Mouse (Mus musculus) left cerebral cortex, adult 8-10 months (tissue): Measurements from ENCODE around the gene Zswim1. TPM values are rescaled to one million over a fixed set of nuclear protein-coding genes. Genes with fewer than 3 reads are reported as not detected.
"Not testable (repeated sequence)": the region's sequence is repeated elsewhere in the genome, so short reads cannot be mapped to it uniquely, and the experiment has no call there.

Experiments
- DNase-seq, 2 experiments: peaks; one replicate each; pipeline ENCODE4 v3.0.0; 2022; ENCODE audit warnings: low spot score in 2 of 2
- total RNA-seq, 4 experiments: library from RNA; stranded (reverse); gene quantifications; 2 replicates each; pipeline ENCODE4 v1.2.4; 2022

The Zswim1 gene
- total RNA-seq, 4 experiments from 2014 or later = 20.3 to 25.7 (median 23.9) TPM

DNA sequence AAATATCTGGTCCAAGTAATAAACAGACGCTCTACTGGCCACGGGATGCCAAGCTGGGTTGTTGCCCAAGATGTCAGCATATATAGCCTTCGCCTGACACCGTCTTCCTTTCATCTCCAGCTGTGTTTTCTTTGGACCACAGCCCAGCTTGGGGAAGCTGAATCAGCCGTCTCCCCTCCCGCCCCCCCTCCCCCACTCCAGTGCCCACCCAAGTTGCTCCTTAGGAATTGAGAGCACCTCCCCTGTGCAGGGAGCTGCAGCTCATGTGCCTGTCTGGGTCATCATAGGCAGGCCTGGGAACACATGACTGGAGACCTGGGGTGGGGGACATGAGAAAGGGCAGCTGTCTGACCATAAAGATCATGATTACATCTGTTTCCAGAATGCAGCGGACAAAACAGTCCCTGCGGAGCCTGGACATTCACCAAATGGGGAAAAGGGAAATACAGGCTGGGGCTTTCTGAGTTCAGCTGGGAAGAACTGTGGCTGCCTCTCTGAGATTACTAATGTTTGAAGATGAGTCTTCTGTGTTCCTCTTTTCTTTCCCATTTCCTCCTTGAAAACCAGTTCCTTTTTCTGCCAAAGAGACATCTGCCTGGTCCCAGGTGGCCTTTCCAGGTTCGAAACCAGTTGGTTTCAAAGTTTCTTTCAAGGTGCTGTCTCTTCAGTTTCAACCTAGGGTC is 39.8 kb downstream of the Zswim1 start:
- DNase-seq = no peak

DNA sequence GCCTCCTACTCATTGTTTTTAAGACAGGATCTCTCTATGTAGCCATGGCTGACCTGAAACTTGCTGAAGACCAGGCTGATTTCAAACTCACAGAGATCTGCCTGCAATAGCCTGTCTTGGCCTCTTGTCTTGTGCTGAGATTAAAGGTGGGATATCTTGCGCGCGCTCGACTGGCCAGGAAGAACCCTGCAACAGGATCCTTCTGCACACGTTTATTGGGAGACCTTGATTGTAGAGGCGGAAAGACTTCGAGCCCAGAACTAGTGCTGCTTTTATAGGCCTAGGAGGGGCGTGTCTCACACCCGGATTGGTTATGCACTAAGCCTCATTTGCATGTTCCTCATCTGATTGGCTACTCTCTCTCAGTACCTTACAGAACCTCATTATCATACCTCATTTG is 40.9 kb downstream of the Zswim1 start:
- not testable (repeated sequence) for DNase-seq

GRCm38 (mm10) chr2:164864593-164864992 is 42.1 kb downstream of the Zswim1 start:
- DNase-seq = no peak

GRCm38 (mm10) chr2:164866741-164867551 is 44.5 kb downstream of the Zswim1 start:
- DNase-seq = no peak

- DNase-seq = no peak
These were observed 45.1 kb downstream of the Zswim1 start for GRCm38 (mm10) chr2:164867566-164867965.

GRCm38 (mm10) chr2:164868491-164868890 is 46.0 kb downstream of the Zswim1 start:
- DNase-seq = no peak

DNA sequence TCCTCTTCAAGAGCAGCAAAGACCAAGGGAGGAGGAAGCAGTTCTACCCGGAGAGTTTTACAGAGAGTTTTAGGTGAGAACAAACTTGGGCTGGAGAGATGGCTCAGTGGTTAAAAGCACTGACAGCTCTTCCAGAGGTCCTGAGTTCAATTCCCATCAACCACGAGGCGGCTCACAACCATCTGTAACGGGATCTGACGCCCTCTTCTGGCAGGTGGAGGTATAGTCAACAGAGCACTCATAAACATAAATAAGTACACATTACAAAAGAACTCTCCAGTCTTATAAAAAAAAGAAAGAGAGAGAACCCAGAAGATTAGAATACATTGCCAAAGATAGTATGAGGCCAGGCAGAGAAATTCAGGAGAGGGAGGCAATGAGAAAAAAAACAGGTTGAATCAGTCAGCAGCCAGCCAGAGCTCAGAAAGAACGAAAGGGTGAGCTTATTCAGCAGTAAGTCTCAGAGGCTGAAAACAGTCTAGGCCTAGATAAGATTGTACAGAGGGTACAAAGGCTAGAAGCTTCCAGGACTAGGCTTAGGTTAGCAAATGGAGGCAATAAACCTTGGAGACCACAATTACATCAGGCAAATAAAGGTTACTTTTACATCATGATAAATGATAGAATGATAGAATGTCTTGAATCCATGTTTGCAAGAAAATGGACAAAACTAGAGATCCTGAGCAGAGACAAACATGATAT is 49.3 kb downstream of the Zswim1 start:
- DNase-seq = no peak

- DNase-seq = no peak
These were observed 51.1 kb downstream of the Zswim1 start for GRCm38 (mm10) chr2:164873621-164874020.

DNA sequence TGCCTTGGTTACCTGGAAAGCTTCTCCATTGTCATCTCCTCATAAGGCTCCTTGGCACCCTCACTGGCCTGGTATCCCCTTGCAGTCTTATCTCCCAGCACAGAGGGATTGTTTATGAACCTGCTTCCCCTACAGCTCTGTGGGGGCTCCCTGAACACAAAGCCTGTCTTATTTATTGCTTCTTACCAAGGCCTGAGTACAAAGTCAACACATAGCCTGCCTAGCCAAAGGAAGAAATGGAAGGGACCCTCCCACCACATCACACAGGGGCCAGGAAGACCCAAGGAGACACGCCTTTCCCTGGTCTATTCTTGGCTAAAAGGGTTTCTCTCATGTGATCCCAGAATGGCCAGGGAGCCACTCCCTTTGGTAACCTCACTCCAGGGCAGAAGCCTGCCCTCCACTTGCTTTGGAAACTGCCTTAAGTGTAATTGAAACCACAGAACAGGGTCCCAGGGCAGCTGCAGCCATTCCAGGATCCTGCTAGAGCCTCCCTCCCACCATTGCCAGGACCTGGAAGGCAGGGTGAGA is 51.8 kb downstream of the Zswim1 start:
- no peak for DNase-seq

- DNase-seq = not testable (repeated sequence)
These were observed 53.2 kb downstream of the Zswim1 start for GRCm38 (mm10) chr2:164875648-164876047.

Other genes starting within 250 kb of the Zswim1 start
- gene Spint3, start 249.2 kb upstream of the Zswim1 start, total RNA-seq = not detected
- gene Wfdc6a, start 237.2 kb upstream of the Zswim1 start, total RNA-seq = not detected
- not detected for gene Eppin, start 229.1 kb upstream of the Zswim1 start, total RNA-seq
- not detected for gene Wfdc6b, start 209.2 kb upstream of the Zswim1 start, total RNA-seq
- not detected for gene Wfdc8, start 209.1 kb upstream of the Zswim1 start, total RNA-seq
- gene Wfdc16, start 183.9 kb upstream of the Zswim1 start, total RNA-seq = not detected
- gene Wfdc10, start 166.6 kb upstream of the Zswim1 start, total RNA-seq = not detected
- not detected for gene Wfdc9, start 166.1 kb upstream of the Zswim1 start, total RNA-seq
- gene Wfdc11, start 148.6 kb upstream of the Zswim1 start, total RNA-seq = not detected
- not detected for gene Wfdc13, start 137.6 kb upstream of the Zswim1 start, total RNA-seq
- gene Spint4, start 124.2 kb upstream of the Zswim1 start, total RNA-seq = not detected
- not detected for gene Spint5, start 107.4 kb upstream of the Zswim1 start, total RNA-seq
- 1 to 10 TPM; 1.3 to 3.9 (median 2.1) TPM for gene Wfdc3, start 76.8 kb upstream of the Zswim1 start, total RNA-seq
- 10 to 100 TPM; 32.2 to 38.7 (median 35.5) TPM for gene Dnttip1, start 76.7 kb upstream of the Zswim1 start, total RNA-seq
- under 1 TPM in 2 of 4 experiments, not detected in 2; 0.50 to 0.53 TPM for gene Ube2c, start 52.8 kb upstream of the Zswim1 start, total RNA-seq
- gene Tnnc2, start 42.7 kb upstream of the Zswim1 start, total RNA-seq = 1 to 10 TPM in 3 of 4 experiments, not detected in 1; 1.7 to 5.6 (median 4.5) TPM
- gene Snx21, start 36.9 kb upstream of the Zswim1 start, total RNA-seq = 10 to 100 TPM; 46.4 to 53.8 (median 51.0) TPM
- gene Acot8, start 17.8 kb upstream of the Zswim1 start, total RNA-seq = 10 to 100 TPM; 22.0 to 27.6 (median 26.4) TPM
- 1 to 10 TPM; 7.1 to 10.0 (median 8.7) TPM for gene Zswim3, start 17.6 kb upstream of the Zswim1 start, total RNA-seq
- 1 to 10 TPM in 2 of 4 experiments, not detected in 2; 1.0 to 1.4 TPM for gene Spata25, start 5.9 kb downstream of the Zswim1 start, total RNA-seq
- 100 to 1,000 TPM; 112 to 182 (median 135) TPM for gene Ctsa, start 10.2 kb downstream of the Zswim1 start, total RNA-seq
- gene Neurl2, start 10.8 kb downstream of the Zswim1 start, total RNA-seq = 1 to 10 TPM; 4.5 to 7.1 (median 5.5) TPM
- gene Pltp, start 35.0 kb downstream of the Zswim1 start, total RNA-seq = 100 to 1,000 TPM; 103 to 113 (median 109) TPM
- gene Pcif1, start 56.6 kb downstream of the Zswim1 start, total RNA-seq = 10 to 100 TPM; 47.7 to 59.4 (median 52.0) TPM
- 10 to 100 TPM; 22.8 to 23.9 (median 23.3) TPM for gene Zfp335, start 89.1 kb downstream of the Zswim1 start, total RNA-seq
- 1 to 10 TPM in 3 of 4 experiments, under 1 TPM in 1; 0.87 to 2.5 (median 1.5) TPM for gene Mmp9, start 118.1 kb downstream of the Zswim1 start, total RNA-seq
- 100 to 1,000 TPM; 509 to 530 (median 524) TPM for gene Slc12a5, start 138.1 kb downstream of the Zswim1 start, total RNA-seq
- 10 to 100 TPM; 41.4 to 50.4 (median 44.6) TPM for gene Ncoa5, start 212.2 kb downstream of the Zswim1 start, total RNA-seq
- under 1 TPM; 0.23 to 0.81 (median 0.59) TPM for gene Cd40, start 232.9 kb downstream of the Zswim1 start, total RNA-seq